Mouse (Mus musculus) testis, postnatal 10 days (tissue): ENCODE results near the gene Sgo2b.
A peak's percentile ranks its signal among the peaks of the same experiment; 100 is the strongest.
"Not testable (repeated sequence)": the region's sequence is repeated elsewhere in the genome, so short reads cannot be mapped to it uniquely, and the experiment has no call there.

Source experiments
- DNase-seq: peaks from one replicate; pipeline ENCODE4 v3.0.0; 2021; ENCODE audit warnings: low spot score

Gene Sgo2b

GRCm38 (mm10) chr8:63951626-63952377 lies at the start of gene Sgo2b:
Gene Sgo2b, minus strand, starts transcription at chr8:63952248.
- no peak for DNase-seq

- DNase-seq = not testable (repeated sequence)
Measured at GRCm38 (mm10) chr8:63970612-63971391, 18.8 kb upstream of the Sgo2b start.

GRCm38 (mm10) chr8:63961032-63961785 lies 9.2 kb upstream of the Sgo2b start:
- no peak for DNase-seq

DNA sequence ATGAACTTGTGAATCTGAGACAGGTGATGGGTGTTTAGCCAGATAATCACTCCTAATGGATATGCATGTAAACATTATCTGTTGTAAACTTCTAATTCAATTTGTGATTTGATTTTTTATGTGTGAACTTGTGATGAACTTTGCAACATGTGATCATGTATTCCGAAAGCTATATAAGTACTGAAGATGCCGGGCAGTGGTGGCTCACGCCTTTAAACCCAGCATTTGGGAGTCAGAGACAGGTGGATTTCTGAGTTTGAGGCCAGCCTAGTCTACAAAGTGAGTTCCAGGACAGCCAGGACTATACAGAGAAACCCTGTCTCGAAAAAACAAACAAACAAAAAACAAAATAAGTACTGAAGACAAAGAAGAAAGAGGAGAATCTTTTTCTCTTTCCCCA lies 1.8 kb upstream of the Sgo2b start:
- DNase-seq = not testable (repeated sequence)

DNA sequence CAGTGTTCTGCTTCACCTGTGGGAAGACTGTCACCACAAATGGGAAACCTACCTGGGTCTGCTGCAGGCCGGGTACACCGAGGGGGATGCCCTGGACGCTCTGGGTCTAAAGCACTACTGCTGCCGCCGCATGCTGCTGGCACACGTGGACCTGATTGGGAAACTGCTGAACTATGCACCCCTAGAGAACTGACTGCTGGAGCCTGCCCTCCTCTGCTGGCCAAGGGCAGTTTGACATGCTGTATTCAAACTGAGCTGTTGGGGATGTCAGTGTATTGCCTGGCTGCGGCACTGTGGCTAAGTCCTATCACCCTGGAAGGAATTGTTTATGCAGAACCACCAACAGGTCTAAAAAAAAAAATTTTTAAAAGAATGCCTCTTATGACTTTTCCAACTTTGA lies 18.9 kb downstream of the Sgo2b start:
- DNase-seq = no peak

DNA sequence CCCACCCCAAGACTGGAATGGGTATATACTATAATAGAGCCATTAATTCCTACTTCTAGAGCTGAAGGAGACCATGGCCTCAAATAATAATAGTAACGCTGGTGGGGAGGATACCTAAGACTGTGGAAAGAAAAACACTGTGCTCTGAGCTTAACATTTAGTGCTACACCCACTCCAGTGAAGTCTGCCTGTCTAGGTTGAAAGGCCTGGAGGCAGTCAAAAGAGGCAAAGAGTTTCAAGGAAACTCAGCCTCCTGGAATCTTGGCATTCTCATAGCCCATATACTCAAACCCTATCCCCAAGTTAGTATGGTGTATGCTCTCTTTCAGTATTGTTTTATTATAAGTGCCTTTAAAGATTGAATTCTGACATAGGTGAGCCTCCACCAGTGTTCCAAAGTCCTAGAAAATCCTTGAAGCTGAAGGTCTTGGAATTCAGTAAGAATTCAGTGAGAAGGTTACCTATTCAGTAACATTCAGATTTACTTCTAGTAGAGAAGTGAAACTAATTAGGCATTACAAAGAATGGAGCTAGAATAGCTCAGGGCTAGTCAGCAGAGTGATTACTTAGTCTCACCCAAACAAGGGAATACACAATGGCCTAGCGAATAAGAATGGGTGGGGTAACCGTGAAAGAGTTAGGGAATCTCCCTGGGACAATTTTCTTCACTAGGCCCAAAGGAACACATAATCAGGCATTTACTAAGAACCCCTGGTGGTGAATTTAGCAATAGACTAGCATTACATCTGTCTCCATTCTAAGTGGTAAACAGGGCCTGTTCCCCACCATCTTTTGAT lies 22.5 kb downstream of the Sgo2b start:
- DNase-seq = no peak

DNA sequence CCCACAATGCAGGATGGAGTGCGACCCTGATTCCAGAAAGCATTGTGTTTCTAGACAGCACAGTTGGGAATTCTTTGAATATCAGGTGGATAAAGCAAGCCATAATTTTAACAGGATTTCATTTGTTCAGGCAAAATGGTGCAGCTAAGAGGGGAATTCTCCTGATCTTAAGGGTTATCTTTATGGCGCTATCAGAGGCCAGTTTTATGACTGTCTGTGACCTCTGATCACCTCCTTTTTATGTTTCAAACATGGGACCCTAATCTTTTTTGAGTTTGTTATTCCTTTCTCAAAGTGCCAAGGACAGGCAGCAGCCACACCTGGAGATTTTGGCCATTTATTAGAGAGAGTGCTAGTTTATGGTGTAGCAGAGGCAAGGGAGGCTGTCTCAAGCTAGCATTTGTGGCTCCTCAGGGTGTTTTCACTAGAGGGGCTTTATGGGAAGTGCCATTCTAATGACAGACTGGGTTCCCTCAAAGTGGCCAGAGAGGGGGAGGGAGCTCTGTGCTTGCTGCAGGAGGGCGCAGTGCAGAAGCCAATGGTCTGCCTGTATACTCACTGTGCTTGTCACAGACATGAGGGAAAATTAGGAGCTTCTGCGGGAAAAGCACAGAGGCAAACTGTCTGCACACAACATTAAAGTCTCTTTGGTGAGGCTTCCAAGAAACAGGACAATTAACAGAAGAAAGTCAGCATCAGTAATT lies 30.6 kb downstream of the Sgo2b start:
- no peak for DNase-seq

- DNase-seq = no peak
Measured at GRCm38 (mm10) chr8:63895096-63895495, 57.0 kb downstream of the Sgo2b start.

DNA sequence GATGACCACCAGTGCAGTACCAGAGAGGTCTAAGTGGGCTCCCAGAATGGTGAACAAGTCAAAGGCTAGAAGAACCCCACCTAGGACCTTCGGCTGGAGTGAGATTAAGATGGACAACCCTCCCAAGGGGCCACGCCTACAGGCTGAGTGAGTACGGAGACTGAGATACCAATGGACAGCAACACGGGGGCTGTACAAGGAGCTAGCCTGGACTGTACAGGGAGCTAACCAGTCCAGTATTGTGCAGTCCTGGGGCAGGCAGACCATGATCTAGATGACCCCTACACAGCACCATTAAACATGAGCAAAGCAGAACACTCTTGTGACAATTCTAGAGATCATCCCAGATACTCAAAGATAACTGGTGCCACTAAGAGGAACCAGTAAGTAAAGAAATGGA lies 73.7 kb downstream of the Sgo2b start:
- DNase-seq = no peak

- DNase-seq = peak; percentile 73
Measured at GRCm38 (mm10) chr8:63877393-63877792, 74.7 kb downstream of the Sgo2b start.

GRCm38 (mm10) chr8:63876949-63877348 lies 75.1 kb downstream of the Sgo2b start:
- DNase-seq = no peak
